Mouse (Mus musculus): ENCODE measurements around the gene Stox2. TPM values are rescaled to one million over a fixed set of nuclear protein-coding genes. Genes with fewer than 3 reads are reported as not detected.

The Stox2 gene
- polyA plus RNA-seq, 1 experiment from 2014 or later: 14.4 TPM

- H3K27me3 ChIP-seq: peaks cover 12% of the 10 kb centered on the region; the same call in 1 of the 2 replicates
- no peaks in the 10 kb centered on the region for H3K9me3 ChIP-seq
- no peak overlapping the region for H3K27ac ChIP-seq
- H3K9ac ChIP-seq: no peak overlapping the region
- H3K36me3 ChIP-seq: no peaks in the 10 kb centered on the region
- H3K4me3 ChIP-seq: no peak overlapping the region
- WGBS: 19% methylated on average over 6 of the region's 6 CpGs
- peaks cover 43% of the 10 kb centered on the region for H3K4me1 ChIP-seq
- H3K4me2 ChIP-seq: no peak overlapping the region
- no peak for ATAC-seq (ENCODE audit: insufficient number of reproducible peaks, low FRiP score, low TSS enrichment, low read depth)
Observed at GRCm38 (mm10) chr8:47347809-47348208, 98.4 kb downstream of the Stox2 start.

GRCm38 (mm10) chr8:47345772-47346103 lies 100.4 kb downstream of the Stox2 start:
- Histone ChIP-seq H3K4me1 (peaks cover 35% of the 10 kb centered on the region), H3K4me2 (peak overlapping the region; percentile 5; the same call in 1 of the 2 replicates), H3K27me3 (peaks cover 12% of the 10 kb centered on the region; the same call in 1 of the 2 replicates), H3K4me3 (no peak overlapping the region), H3K36me3 (no peaks in the 10 kb centered on the region), H3K27ac (no peak overlapping the region), H3K9me3 (no peaks in the 10 kb centered on the region), H3K9ac (no peak overlapping the region)
- no peak for ATAC-seq (ENCODE audit: insufficient number of reproducible peaks, low FRiP score, low TSS enrichment, low read depth)
- 70% methylated on average over 9 of the region's 9 CpGs for WGBS

- ATAC-seq (ENCODE audit: insufficient number of reproducible peaks, low FRiP score, low TSS enrichment, low read depth): no peak
- WGBS: 24% methylated on average over 15 of the region's 15 CpGs
- H3K4me3 ChIP-seq: no peak overlapping the region
- peaks cover 12% of the 10 kb centered on the region; the same call in 1 of the 2 replicates for H3K27me3 ChIP-seq
- peak overlapping the region; percentile 5; the same call in 1 of the 2 replicates for H3K4me2 ChIP-seq
- no peak overlapping the region for H3K27ac ChIP-seq
- H3K9ac ChIP-seq: no peak overlapping the region
- no peaks in the 10 kb centered on the region for H3K9me3 ChIP-seq
- H3K36me3 ChIP-seq: no peaks in the 10 kb centered on the region
- H3K4me1 ChIP-seq: peaks cover 31% of the 10 kb centered on the region
Observed at GRCm38 (mm10) chr8:47345085-47345771, 100.9 kb downstream of the Stox2 start.

DNA sequence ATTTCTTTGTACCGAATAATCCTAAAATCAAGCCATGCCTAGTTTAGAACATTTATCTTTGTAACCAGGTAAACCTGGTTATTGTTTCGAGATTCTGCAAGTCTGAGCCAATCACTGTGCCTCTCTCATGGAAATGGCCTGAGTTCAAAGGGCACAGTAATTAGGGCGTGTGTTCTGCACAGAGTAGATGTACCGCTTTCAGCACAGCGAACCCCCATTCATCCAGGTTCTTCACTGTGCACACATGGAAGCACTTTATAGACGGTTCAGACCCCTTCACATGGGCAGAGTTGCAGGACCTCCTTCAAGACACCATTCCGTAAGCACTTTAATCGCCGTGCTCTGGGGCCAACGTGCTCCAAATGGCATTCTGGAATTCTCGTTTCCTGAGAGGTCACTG lies 104.7 kb downstream of the Stox2 start:
- no peak overlapping the region for H3K4me3 ChIP-seq
- WGBS: 30% methylated on average over 11 of the region's 11 CpGs

DNA sequence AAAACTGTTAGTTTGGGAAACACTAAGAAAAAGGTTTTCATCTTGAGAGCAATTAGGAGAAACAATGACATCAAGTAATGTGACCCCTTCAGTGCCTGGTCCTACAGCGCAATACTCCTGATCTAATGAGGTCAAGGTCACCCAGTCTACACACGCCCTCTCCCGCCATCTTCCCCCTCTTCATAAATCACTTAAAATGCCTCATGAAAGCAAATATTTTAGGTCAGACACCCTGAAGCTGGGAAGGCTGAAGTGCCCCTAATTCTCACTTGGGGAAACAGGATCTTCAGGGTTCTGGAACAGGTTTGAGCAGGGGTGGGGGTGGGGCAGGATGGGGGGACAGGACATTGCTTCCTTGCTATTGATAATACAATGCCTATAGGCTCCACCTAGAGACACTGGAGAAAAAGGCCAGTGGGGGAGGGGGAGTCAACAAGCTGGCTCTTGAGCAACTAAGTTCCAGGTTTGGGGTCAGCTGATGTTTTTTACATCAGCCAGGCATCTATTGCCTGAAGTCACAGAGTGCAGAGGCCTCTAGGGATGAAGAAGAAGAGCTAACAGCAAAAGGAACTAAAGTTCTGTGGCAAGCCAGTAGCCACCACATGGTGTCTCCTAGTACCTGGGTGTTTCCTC lies 107.4 kb downstream of the Stox2 start:
- no peaks in the 10 kb centered on the region for H3K36me3 ChIP-seq
- no peak overlapping the region for H3K4me2 ChIP-seq
- H3K4me1 ChIP-seq: peaks cover 25% of the 10 kb centered on the region
- 57% methylated on average over 3 of the region's 3 CpGs for WGBS
- H3K27ac ChIP-seq: no peak overlapping the region
- no peak overlapping the region for H3K9ac ChIP-seq
- no peak overlapping the region for H3K4me3 ChIP-seq
- no peaks in the 10 kb centered on the region for H3K9me3 ChIP-seq
- no peaks in the 10 kb centered on the region for H3K27me3 ChIP-seq
- no peak for ATAC-seq (ENCODE audit: insufficient number of reproducible peaks, low FRiP score, low TSS enrichment, low read depth)

More for the DNA sequence above, 104.7 kb downstream of the Stox2 start:
- no peak overlapping the region for H3K27ac ChIP-seq
- ATAC-seq (ENCODE audit: insufficient number of reproducible peaks, low FRiP score, low TSS enrichment, low read depth): no peak
- H3K9me3 ChIP-seq: no peaks in the 10 kb centered on the region
- peaks cover 24% of the 10 kb centered on the region for H3K4me1 ChIP-seq
- no peaks in the 10 kb centered on the region for H3K36me3 ChIP-seq
- H3K27me3 ChIP-seq: no peaks in the 10 kb centered on the region
- H3K4me2 ChIP-seq: no peak overlapping the region
- no peak overlapping the region for H3K9ac ChIP-seq

DNA sequence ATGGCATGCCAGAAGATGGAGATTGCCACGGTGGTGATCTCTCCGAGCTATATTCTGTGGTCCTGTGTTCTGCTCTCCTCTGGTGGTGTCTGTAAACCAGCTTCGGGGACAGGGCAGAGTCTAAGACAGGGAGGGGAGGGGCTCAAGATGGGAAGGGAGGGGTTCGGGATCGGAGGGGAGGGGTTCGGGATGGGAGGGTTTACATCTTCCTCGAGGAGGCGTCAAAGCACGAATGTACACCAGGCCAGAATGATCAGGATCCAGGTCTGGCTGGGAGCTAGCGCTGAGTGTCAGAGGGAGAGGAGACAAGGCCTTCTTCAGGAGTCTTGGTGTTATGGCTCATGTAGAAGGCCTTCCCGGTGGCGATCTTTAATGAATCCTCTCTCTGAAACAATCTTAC lies 109.7 kb downstream of the Stox2 start:
- no peak for ATAC-seq (ENCODE audit: insufficient number of reproducible peaks, low FRiP score, low TSS enrichment, low read depth)
- WGBS: 88% methylated on average over 12 of the region's 12 CpGs
- no peaks in the 10 kb centered on the region for H3K27me3 ChIP-seq
- peaks cover 23% of the 10 kb centered on the region for H3K4me1 ChIP-seq
- H3K9ac ChIP-seq: no peak overlapping the region
- H3K36me3 ChIP-seq: no peaks in the 10 kb centered on the region
- no peak overlapping the region for H3K4me2 ChIP-seq
- H3K27ac ChIP-seq: no peak overlapping the region
- no peak overlapping the region for H3K4me3 ChIP-seq
- H3K9me3 ChIP-seq: no peaks in the 10 kb centered on the region

DNA sequence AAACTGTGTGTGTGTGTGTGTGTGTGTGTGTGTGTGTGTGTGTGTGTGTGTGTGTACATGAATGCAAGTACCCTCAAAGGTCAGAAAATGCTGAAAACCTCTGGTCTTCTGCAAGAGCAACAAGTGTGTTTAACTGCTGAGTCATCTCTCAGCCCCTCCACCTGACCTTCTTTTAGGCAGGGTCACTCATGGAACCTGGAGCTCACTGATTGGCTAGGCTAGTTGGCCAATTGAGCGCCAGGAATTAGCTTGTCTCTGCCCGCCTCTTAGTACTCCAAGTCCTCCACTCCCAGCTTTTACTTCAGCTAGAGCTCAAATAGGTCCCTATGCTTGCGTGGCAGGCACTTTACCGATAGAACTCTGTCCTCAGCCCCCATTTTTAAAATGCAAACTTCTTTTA lies 110.2 kb downstream of the Stox2 start:
- H3K4me3 ChIP-seq: no peak overlapping the region
- no peak overlapping the region for H3K4me2 ChIP-seq
- WGBS: 93% methylated on average over 4 of the region's 4 CpGs
- H3K4me1 ChIP-seq: peaks cover 21% of the 10 kb centered on the region
- no peaks in the 10 kb centered on the region for H3K27me3 ChIP-seq
- no peaks in the 10 kb centered on the region for H3K9me3 ChIP-seq
- H3K36me3 ChIP-seq: no peaks in the 10 kb centered on the region
- H3K9ac ChIP-seq: no peak overlapping the region
- H3K27ac ChIP-seq: no peak overlapping the region
- ATAC-seq (ENCODE audit: insufficient number of reproducible peaks, low FRiP score, low TSS enrichment, low read depth): no peak

DNA sequence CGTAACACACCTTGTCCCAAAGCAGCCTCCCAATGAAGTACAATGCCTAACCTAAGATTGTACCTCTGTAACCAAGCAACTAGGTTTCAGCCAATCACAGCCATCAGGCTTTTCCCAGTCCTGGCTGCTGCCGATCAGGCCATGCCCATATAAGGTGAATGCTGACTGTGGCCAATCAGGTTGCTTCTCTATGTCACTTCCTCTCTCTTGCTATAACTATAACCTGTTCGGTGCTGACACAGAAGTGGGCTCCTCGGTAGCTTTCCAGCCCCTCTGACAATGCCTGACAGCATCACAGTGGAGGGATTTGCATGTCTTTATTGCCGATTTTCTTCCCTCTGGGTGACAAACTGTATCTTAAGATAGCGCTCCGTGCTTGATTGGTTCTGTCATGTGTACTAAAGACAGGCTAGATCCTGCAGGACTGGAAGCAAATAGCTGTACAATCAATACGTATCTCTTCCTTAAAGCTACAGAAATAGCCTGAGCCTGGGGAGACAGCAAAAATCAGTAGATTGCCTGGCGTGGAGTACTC lies 111.9 kb downstream of the Stox2 start:
- H3K9me3 ChIP-seq: no peaks in the 10 kb centered on the region
- H3K4me3 ChIP-seq: peak overlapping the region; percentile 23
- peak overlapping the region; percentile 30; the same call in 1 of the 2 replicates for H3K27ac ChIP-seq
- peaks cover 15% of the 10 kb centered on the region for H3K4me1 ChIP-seq
- H3K9ac ChIP-seq: no peak overlapping the region
- no peaks in the 10 kb centered on the region for H3K27me3 ChIP-seq
- H3K4me2 ChIP-seq: peak overlapping the region; percentile 21; the same call in 1 of the 2 replicates
- WGBS: 58% methylated on average over 9 of the region's 9 CpGs
- peak; percentile 77; the same call in 1 of the 2 replicates for ATAC-seq (ENCODE audit: insufficient number of reproducible peaks, low FRiP score, low TSS enrichment, low read depth)
- H3K36me3 ChIP-seq: no peaks in the 10 kb centered on the region

GRCm38 (mm10) chr8:47332941-47333340 lies 113.2 kb downstream of the Stox2 start:
- Histone ChIP-seq H3K9ac (no peak overlapping the region), H3K27me3 (no peaks in the 10 kb centered on the region), H3K4me3 (no peak overlapping the region), H3K4me2 (no peak overlapping the region), H3K27ac (no peak overlapping the region), H3K4me1 (peaks cover 9% of the 10 kb centered on the region; the same call in 1 of the 2 replicates), H3K36me3 (no peaks in the 10 kb centered on the region), H3K9me3 (no peaks in the 10 kb centered on the region)
- WGBS: 97% methylated on average over 1 of the region's 1 CpGs
- ATAC-seq (ENCODE audit: insufficient number of reproducible peaks, low FRiP score, low TSS enrichment, low read depth): no peak

GRCm38 (mm10) chr8:47330982-47331381 lies 115.2 kb downstream of the Stox2 start:
- ATAC-seq (ENCODE audit: insufficient number of reproducible peaks, low FRiP score, low TSS enrichment, low read depth): no peak
- H3K9ac ChIP-seq: no peak overlapping the region
- H3K4me3 ChIP-seq: no peak overlapping the region
- H3K4me1 ChIP-seq: peaks cover 9% of the 10 kb centered on the region; the same call in 1 of the 2 replicates
- H3K4me2 ChIP-seq: no peak overlapping the region
- no peaks in the 10 kb centered on the region for H3K9me3 ChIP-seq
- no peaks in the 10 kb centered on the region for H3K36me3 ChIP-seq
- H3K27me3 ChIP-seq: no peaks in the 10 kb centered on the region
- WGBS: 37% methylated on average over 5 of the region's 5 CpGs
- no peak overlapping the region for H3K27ac ChIP-seq

GRCm38 (mm10) chr8:47326348-47326747 lies 119.8 kb downstream of the Stox2 start:
- H3K4me3 ChIP-seq: no peak overlapping the region
- no peaks in the 10 kb centered on the region for H3K27me3 ChIP-seq
- 0 out of 2 replicates have a peak, but pooled peaks cover 6% of the 10 kb centered on the region for H3K4me1 ChIP-seq
- no peak overlapping the region for H3K9ac ChIP-seq
- no peaks in the 10 kb centered on the region for H3K9me3 ChIP-seq
- H3K27ac ChIP-seq: no peak overlapping the region
- no peak overlapping the region for H3K4me2 ChIP-seq
- 68% methylated on average over 8 of the region's 8 CpGs for WGBS
- H3K36me3 ChIP-seq: no peaks in the 10 kb centered on the region
- ATAC-seq (ENCODE audit: insufficient number of reproducible peaks, low FRiP score, low TSS enrichment, low read depth): no peak

DNA sequence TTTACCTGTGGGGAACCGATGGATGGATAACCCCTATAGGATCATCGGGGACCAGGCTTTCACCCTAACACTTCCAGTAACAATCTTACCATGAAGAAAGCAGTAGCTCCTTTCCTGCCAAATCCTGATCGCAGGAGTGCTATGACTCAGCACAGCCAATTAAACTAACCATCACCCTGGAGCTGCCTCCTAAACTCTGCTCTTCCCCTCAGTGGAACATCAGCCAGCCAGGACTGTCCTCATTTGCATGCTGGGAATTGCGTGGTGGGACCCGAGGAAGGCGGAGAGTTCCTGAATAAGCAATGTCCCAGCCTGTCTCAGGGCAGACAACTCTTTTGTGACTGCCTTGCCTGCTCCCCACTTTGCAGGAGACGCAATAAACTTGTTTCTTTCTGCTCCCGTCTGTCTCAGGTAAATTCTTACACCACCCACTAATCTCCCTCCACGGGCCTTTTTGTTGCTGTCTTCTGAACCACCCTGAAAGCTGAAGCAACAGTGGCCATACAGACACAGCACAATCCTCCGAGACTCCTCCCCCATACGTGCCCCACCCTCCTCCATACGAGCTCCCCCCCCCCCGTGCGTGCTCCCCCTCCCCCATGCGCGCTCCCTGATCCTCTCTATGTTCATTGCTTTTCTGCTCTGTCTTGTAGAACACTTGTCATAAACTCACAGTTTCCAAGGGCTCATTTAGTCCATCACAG lies 121.9 kb downstream of the Stox2 start:
- WGBS: 39% methylated on average over 16 of the region's 16 CpGs
- Histone ChIP-seq H3K27me3 (no peaks in the 10 kb centered on the region), H3K9me3 (no peaks in the 10 kb centered on the region), H3K27ac (no peak overlapping the region), H3K4me3 (no peak overlapping the region), H3K36me3 (no peaks in the 10 kb centered on the region), H3K4me1 (0 out of 2 replicates have a peak, but pooled peaks cover 9% of the 10 kb centered on the region), H3K9ac (no peak overlapping the region), H3K4me2 (no peak overlapping the region)
- ATAC-seq (ENCODE audit: insufficient number of reproducible peaks, low FRiP score, low TSS enrichment, low read depth): no peak

Measured in limb, embryonic 15.5 days (tissue).